In the genomic region with DNA sequence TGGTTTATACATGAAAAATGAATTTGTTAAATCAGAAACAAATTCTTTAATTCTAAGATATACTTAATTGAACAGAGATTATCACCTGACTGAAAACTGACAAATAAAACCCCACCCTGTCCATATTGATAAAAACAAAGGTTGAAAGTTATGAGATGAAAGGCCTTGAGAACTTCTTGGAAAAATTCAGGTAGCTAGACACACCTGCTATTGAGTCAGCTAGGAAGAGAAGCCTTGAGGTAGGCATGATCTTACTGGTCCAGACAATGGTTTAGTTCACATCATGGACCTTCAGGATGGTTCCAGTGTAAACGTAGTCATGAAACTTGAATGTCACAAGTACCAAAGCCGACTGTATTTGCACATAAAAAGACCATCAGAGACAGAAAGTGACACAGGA, we compare ENCODE assay signal across 20 mouse cellular contexts.
DNase-seq lines count a peak whose midpoint lies in the region; ATAC-seq and TF ChIP-seq lines count a peak whose summit lies in the region.
"Had no signal": no experiment of that assay in that cellular context is flagged by ENCODE, and none has a peak within 500 bp of the region (broad histone marks: within the 10 kb centered on the region; RNA-seq: fewer than 3 reads in every experiment).

No protein-coding gene starts in this region.

- TF ChIP-seq CTCF in intestine, postnatal 0 days (IDR thresholded peaks at IDR 0.05; ENCODE audit: low read depth), result no peak

- DNase-seq in R1 (ENCODE audit: low read depth, low spot score), result peak; percentile 11
- DNase-seq: B cell, adult 2 months; cerebellum, adult 11-12 months; cerebellum, adult 2 months; cerebellum, adult 9-10 months; cerebellum, postnatal 10 days; cerebellum, postnatal 25 days; forebrain, postnatal 0 days had no signal

- no peaks in the 10 kb centered on the region for H3K4me1 ChIP-seq in intestine, embryonic 15.5 days (replicated peaks)
- H3K4me1 ChIP-seq in intestine, postnatal 0 days (replicated peaks; ENCODE audit: control insufficient read depth, insufficient read depth, low read length), result no peaks in the 10 kb centered on the region
- H3K4me1 ChIP-seq in kidney, embryonic 16.5 days (ENCODE audit: insufficient read depth, low read length), result no peaks in the 10 kb centered on the region
- H3K4me1 ChIP-seq in forebrain, embryonic 13.5 days, result no peaks in the 10 kb centered on the region
- H3K4me1 ChIP-seq: embryonic facial prominence, embryonic 10.5 days; embryonic facial prominence, embryonic 12.5 days had no signal

- 80% methylated on average over 2 of the region's 2 CpGs for WGBS in intestine, embryonic 15.5 days
- 66% methylated on average over 2 of the region's 2 CpGs for WGBS in intestine, postnatal 0 days
- 89% methylated on average over 2 of the region's 2 CpGs for WGBS in kidney, embryonic 16.5 days
- 71% methylated on average over 2 of the region's 2 CpGs for WGBS in forebrain, embryonic 13.5 days

- H3K9ac ChIP-seq in intestine, embryonic 15.5 days, result no peak overlapping the region
- no peak overlapping the region for H3K9ac ChIP-seq in intestine, postnatal 0 days (ENCODE audit: low read depth, low read length)
- no peak overlapping the region for H3K9ac ChIP-seq in kidney, embryonic 16.5 days (replicated peaks; ENCODE audit: low read length)
- H3K9ac ChIP-seq in forebrain, embryonic 13.5 days, result no peak overlapping the region
- H3K9ac ChIP-seq: embryonic facial prominence, embryonic 12.5 days; forebrain, postnatal 0 days had no signal

- ATAC-seq in intestine, embryonic 15.5 days, result peak; percentile 16; the same call in 1 of the 2 replicates
- peak; percentile 73 for ATAC-seq in intestine, postnatal 0 days
- ATAC-seq in kidney, embryonic 16.5 days (ENCODE audit: low FRiP score, low TSS enrichment), result no peak
- ATAC-seq in forebrain, embryonic 13.5 days, result no peak
- no peak for ATAC-seq in granulocyte monocyte progenitor cell, adult 5-6 weeks (replicated peaks; ENCODE audit: poor library complexity, severe bottlenecking)
- ATAC-seq: CD4-positive, CD25-positive, alpha-beta regulatory T cell, adult 4 months; forebrain, embryonic 14.5 days; forebrain, postnatal 0 days had no signal

- H3K36me3 ChIP-seq in intestine, embryonic 15.5 days, result no peaks in the 10 kb centered on the region
- no peaks in the 10 kb centered on the region for H3K36me3 ChIP-seq in intestine, postnatal 0 days (ENCODE audit: control insufficient read depth, insufficient read depth)
- H3K36me3 ChIP-seq in kidney, embryonic 16.5 days (ENCODE audit: insufficient read depth, low read length), result no peaks in the 10 kb centered on the region
- H3K36me3 ChIP-seq in forebrain, embryonic 13.5 days (ENCODE audit: poor library complexity, severe bottlenecking), result no peaks in the 10 kb centered on the region
- H3K36me3 ChIP-seq: embryonic facial prominence, embryonic 10.5 days; embryonic facial prominence, embryonic 12.5 days; G1E had no signal

- H3K27ac ChIP-seq in intestine, embryonic 15.5 days, result no peak overlapping the region
- no peak overlapping the region for H3K27ac ChIP-seq in intestine, postnatal 0 days (ENCODE audit: low read depth, low read length)
- H3K27ac ChIP-seq in kidney, embryonic 16.5 days (ENCODE audit: low read length), result no peak overlapping the region
- H3K27ac ChIP-seq in forebrain, embryonic 13.5 days, result no peak overlapping the region
- H3K27ac ChIP-seq: embryonic facial prominence, embryonic 10.5 days; embryonic facial prominence, embryonic 12.5 days had no signal

- no peaks in the 10 kb centered on the region for H3K27me3 ChIP-seq in intestine, embryonic 15.5 days (replicated peaks)
- no peaks in the 10 kb centered on the region for H3K27me3 ChIP-seq in intestine, postnatal 0 days (replicated peaks; ENCODE audit: control insufficient read depth, insufficient read depth, low read length)
- H3K27me3 ChIP-seq in kidney, embryonic 16.5 days (ENCODE audit: insufficient read depth, low read length), result no peaks in the 10 kb centered on the region
- no peaks in the 10 kb centered on the region for H3K27me3 ChIP-seq in forebrain, embryonic 13.5 days
- H3K27me3 ChIP-seq: CH12.LX; embryonic facial prominence, embryonic 12.5 days; Patski had no signal

- no peak overlapping the region for H3K4me3 ChIP-seq in intestine, embryonic 15.5 days (replicated peaks)
- H3K4me3 ChIP-seq in intestine, postnatal 0 days (ENCODE audit: low read depth, low read length), result no peak overlapping the region
- no peak overlapping the region for H3K4me3 ChIP-seq in kidney, embryonic 16.5 days (ENCODE audit: low read length)
- no peak overlapping the region for H3K4me3 ChIP-seq in forebrain, embryonic 13.5 days
- H3K4me3 ChIP-seq: embryonic facial prominence, embryonic 10.5 days; embryonic facial prominence, embryonic 12.5 days had no signal

- H3K9me3 ChIP-seq in intestine, embryonic 15.5 days, result no peaks in the 10 kb centered on the region
- no peaks in the 10 kb centered on the region for H3K9me3 ChIP-seq in intestine, postnatal 0 days (ENCODE audit: control insufficient read depth)
- H3K9me3 ChIP-seq in kidney, embryonic 16.5 days (ENCODE audit: low read length), result no peaks in the 10 kb centered on the region
- H3K9me3 ChIP-seq in forebrain, embryonic 13.5 days (replicated peaks), result no peaks in the 10 kb centered on the region
- H3K9me3 ChIP-seq: embryonic facial prominence, embryonic 10.5 days; embryonic facial prominence, embryonic 12.5 days; G1E had no signal

- no peak overlapping the region for H3K4me2 ChIP-seq in intestine, embryonic 15.5 days (replicated peaks)
- H3K4me2 ChIP-seq in intestine, postnatal 0 days (replicated peaks; ENCODE audit: low read depth), result no peak overlapping the region
- H3K4me2 ChIP-seq in kidney, embryonic 16.5 days (replicated peaks; ENCODE audit: low read depth, low read length), result no peak overlapping the region
- H3K4me2 ChIP-seq in forebrain, embryonic 13.5 days, result no peak overlapping the region
- H3K4me2 ChIP-seq: embryonic facial prominence, embryonic 12.5 days had no signal

Comparison
In these comparisons a context has a peak if more than half of its experiments do, and no peak if none do; other contexts are left out.
1. ATAC-seq: peak in intestine, embryonic 15.5 days (single experiment) and intestine, postnatal 0 days (single experiment); none in kidney, embryonic 16.5 days (single experiment), forebrain, embryonic 13.5 days (single experiment) and granulocyte monocyte progenitor cell, adult 5-6 weeks (single experiment).